Mouse (Mus musculus) heart, adult 18-20 months (tissue): ENCODE results near the gene Polr3h. TPM values are rescaled to one million over a fixed set of nuclear protein-coding genes. Genes with fewer than 3 reads are reported as not detected.
A peak's percentile ranks its signal among the peaks of the same experiment; 100 is the strongest.

Experiments used
- DNase-seq, 2 experiments: peaks; one replicate each; pipeline ENCODE4 v3.0.0; 2021 to 2022; ENCODE audit warnings: mixed read lengths in 1 of 2
- total RNA-seq, 2 experiments: library from RNA; stranded (reverse); gene quantifications; 2 replicates each; pipeline ENCODE4 v1.2.3; 2021

The Polr3h gene
- total RNA-seq, 2 experiments from 2014 or later: 7.8 to 10.7 TPM

DNA sequence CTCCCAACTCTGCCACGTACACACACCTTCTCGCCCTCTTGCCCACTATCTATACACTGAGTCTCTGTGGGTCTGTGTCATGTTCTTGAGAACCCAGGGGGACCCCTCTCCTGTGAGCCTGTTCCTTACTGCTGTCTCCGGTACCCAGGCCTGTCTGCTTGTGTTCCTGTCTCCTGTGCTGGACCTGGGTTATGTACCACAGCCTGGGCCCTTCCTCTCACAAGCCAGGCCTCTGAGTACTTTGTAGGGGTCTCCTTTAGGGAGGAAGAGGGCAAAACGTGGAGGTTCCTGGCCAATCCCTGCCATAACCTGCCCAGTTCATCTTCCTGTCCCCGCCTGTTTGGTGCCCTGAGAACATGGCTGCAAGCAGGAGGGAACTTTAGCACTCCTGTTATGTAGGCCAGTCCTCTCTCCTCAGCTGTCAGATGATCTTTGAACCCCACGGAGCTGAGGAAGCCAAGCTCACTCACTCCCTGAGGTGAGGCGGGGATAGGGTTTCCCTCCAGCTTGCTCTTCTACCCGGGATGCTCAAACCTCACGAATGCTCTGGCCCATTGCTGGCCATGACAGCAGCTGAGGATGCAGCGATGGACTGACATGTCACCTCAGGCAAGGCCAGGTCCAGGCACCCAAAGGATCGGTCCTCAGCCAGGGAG lies 23.6 kb upstream of the Polr3h start:
- DNase-seq: no peak

DNA sequence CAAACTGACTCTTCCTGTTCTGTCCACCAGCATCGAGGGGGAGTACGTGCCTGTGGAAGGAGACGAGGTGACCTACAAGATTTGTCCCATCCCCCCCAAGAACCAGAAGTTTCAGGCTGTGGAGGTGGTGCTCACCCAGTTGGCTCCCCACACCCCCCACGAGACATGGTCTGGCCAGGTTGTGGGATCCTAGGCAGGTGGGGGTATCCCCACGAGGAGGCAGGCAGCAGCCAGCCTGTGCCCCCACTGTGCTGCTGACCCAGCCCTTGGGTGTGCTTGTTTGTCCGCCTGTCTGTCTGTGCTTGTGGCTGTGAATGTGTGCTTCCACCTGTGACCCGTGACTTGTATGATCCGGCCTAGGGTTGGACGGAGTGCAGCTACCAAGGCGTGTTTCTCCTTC lies 23.0 kb upstream of the Polr3h start:
- DNase-seq: no peak

DNA sequence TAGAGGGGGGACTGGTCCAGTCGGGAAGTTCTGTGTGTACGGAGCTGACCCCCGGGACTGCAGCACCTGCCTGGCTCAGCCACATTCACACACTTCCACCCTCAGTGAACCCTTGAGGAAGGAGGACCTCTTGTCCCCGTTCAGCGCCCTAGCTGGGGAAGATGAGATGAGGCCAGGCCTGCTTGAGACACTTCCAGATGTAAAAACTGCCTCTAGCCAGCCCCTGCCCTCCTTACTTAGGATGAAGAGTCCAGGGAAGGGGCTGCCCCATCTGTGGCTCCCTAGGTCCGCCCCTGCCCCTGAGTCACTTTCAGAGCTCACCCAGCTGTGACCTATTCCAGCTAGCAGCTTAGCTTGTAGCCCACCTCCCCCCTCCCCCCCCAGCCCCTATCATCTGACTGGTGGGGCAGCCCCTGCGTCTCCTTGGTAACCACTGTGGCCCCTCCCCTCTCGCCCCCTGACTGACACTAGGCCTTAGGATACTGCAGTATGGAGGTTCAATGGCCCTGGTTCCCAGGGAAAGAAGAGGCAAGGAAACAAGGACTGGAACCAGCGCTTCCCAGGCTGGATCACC lies 17.2 kb upstream of the Polr3h start:
- no peak for DNase-seq

DNA sequence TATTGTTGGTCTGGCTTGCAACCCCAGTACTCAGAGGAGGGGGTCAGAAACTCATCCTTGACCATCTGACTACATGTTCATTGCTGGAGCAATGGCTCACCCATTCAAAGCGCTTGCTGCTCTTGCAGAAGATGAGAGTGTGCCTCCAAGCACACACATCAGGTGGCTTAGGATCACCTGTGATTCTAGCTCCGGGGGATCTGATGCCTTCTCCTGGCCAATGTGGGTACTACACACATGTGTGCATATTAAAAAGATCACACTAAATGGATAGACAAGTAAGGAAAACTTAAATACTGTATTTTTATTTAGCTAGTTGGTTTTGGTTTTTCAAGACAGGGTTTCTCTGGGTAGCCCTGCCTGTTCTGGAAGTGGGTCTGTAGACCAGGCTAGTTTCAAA lies 15.0 kb upstream of the Polr3h start:
- no peak for DNase-seq

DNA sequence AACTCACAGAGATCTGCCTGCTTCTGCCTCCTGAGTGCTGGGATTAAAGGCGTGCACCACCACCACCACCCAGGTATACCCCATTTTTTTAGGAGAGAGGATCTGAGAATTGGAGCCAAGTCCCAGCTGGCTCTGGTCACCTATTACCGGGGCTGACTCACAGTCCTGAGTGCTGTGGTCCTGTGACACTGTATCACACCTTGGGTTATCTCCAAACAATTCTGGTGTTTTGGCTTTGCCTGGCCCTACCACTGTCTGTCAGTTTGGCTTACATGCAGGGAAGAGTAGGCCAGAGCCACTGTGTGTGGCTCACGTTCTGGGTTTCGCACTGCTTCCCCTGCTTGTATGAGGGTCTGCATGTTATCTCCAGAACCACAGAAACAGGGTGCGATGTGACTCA lies 14.2 kb upstream of the Polr3h start:
- DNase-seq: no peak

DNA sequence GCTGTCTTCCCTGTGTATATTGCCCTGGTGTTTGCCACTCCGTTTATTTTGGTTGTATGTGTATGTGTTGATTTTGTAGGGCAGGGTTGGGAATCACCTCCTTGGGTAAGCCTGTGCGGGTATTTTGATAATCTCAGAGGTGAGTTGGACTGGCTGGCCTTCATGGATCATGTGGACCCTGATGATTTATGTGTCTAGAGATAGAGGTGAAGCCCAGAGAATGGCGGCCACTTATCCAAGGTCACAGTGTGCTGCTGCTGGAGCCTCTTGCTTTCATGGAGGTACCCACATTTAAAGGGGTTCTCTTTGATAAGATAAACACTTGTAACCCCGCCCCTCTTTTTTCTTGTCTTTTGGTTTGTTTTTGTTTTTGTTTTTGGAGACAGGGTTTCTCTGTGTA lies 13.7 kb upstream of the Polr3h start:
- no peak for DNase-seq

DNA sequence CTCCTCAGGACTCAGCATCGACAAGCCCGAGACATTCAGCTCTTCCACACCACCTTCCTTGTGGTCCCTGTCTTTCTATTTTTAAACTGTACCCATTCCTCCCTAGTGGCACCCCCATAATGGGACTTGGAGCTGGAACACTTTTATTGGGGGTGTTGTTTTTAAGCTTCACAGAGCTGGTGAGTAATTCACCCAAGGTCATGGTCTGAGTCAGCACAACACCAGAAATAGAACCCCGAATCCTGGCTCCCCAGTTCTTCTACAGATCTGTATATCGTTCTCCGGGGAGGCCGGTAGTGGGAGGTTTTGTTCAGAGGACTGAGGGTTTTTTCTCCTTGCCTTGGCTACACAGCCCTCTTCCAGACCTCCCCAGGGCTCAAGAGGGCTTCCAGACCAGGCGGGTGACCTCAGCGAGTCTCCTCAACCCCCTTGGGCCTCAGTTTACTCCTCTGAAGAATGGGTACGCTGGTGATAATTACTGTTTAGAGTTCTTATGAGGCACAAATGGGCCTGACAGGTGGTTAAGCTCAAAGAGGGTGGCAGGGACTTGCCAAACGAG lies 13.2 kb upstream of the Polr3h start:
- DNase-seq: no peak

DNA sequence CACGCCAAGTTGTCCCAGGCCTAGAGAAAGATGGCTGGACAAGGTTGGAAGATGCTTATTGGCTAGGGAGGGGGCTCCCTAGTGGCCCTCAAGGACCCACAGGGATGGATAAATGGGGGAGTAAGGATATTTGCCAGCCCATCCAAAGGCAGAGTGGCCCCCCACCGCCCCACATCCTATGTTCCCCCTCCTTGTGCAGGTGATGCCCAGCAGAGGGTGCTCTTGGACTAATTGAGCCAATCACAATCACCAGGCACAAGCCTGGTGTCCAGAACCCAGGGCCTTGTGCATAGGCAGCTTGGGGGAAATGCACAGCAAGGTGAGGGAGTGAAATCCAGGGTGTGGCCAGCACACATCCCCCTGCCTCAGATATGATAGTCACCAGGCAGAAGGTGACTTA lies 12.2 kb upstream of the Polr3h start:
- peak; percentile 48 to 61 for DNase-seq

DNA sequence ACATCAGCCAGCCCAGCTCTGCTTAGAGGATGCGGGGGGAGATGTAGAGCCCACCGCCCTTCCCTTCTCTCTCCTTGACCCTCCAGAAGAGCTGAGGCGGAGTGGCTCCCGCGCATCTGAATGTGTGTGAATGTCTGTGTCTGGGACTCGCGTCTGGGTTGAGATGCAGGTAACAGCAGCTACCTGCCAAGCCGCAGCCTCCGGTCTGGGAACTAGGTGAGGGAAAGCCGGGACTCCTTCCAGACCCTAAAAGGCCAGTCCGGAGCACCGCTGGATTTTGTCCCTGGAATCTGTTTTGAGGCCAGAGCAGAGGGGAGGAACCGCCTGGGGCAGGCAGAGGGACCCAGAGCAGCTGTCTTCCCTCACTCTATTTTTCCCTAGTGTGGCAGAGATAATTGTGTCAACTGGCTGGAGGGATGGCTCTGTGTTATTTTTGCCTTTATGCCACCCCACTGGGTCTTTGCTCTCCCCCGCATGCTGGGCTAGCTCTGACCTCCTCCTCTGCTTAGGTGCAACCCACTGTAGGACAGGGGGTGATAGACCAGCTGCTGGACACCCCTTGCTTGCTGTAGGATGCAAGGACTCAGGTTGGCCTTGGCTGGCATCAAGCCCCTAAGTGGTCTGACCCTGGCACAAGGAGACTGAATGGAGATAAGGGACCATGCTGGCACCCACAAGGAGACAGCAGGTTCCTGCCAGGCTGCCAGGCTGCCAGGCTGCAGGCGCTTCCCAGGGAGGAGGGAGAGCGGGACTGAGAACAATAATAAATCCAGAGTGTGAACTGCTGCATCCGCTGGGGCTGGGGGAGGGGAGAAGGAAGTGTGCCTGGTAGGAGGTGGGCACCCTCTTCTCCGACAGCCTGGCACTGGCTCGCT lies 11.3 kb upstream of the Polr3h start:
- DNase-seq: peak; percentile 71 to 83

DNA sequence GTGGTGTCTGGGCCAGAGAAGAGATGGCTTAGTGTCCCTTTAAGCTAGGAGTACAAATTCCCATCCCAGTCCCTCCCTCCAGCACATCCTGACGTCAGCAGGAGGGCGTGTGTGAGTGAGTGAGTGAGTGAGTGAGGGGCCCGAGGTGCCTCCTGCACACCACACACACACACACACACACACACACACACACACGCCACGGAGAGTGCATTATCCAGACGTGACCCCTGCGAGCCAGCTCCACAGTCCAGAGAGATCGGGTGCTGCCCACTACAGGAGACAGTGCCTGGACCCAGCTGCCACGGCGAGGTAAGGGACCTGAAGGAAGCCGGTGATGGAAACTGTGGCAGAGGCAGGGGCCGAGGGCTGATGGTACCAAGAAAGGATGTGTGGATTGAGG lies 10.6 kb upstream of the Polr3h start, which contains the start of gene Csdc2:
Gene Csdc2 (plus strand): TSS at position 81 of the 400 bp plus-strand sequence.
- DNase-seq: peak; percentile 64 to 75

DNA sequence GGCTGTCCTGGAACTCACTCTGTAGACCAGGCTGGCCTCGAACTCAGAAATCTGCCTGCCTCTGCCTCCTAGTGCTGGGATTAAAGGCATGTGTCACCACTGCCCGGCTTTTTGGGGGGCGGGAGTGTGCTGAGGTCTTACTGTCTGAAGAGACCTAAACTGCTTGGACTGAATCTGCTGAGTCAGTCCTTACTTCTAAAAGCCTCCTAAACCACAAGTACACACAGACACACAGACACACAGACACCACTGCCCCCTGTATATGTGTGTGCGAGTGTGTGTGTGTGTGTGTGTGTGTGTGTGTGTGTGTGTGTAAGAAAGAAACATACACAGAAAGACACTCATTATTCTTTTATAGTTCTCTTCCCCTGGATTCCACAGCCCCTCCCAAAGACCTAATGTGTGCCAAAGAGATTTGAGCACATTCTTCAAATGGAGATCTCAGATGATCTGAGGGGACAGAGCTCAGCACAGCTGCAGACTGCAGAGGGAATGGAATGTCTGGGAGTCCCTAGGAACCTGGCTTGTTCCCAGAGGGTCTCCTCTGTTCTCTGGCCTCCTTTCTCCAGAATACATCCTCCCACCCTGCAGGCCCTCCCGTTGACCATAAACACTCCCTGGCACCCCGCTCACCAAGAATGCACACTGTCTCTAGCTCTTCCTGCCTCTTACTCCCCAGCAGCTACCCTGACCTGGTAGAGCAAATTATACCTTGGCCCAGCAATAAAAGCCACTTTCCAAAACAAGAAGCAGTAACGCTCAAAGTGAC lies 10.0 kb upstream of the Polr3h start:
- DNase-seq: no peak

DNA sequence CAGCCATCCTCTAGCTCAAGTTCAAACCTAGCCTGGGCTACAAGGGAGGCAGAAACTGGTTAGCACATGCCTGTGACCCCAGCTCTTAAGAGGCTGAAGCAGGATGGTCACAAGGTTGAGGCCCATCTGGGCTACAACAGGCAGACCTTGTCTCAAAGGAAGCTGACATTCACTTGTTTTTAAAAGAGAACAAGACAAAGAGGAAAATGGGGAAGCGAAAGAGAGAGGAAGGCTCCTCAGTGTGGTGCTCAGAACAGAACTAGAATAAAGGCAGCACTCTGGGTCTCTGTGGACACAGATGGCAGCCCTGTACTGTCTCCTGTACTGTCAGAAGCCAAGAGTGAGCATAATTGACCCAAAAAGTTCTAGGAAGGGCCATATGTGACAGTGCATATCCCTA lies 7.9 kb upstream of the Polr3h start:
- DNase-seq: no peak

DNA sequence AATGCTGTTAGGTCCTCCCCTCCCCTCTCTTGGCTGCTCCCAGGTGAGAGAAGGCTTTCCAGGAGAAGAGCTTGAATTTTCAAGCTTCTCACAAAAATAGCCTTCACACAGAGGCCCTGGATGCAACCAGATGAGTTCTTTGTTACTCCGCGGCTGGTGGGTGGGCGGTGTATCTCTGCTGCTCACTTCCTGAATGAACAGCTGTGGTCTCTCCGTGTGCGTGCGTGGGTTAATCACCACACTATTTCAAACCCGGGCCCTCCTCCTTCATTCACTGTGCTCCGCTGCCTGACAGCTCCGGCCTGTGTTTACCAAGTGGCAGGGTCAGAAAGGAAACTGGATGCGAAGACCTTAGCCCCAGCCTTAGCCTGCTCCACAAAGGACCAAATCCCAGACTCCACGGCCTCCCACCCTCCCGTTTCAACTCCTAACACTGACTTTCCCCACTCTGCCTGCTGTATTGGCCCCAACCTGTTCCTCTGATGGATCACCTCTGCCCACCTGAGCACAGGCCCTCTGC lies 7.0 kb upstream of the Polr3h start:
- DNase-seq: no peak

DNA sequence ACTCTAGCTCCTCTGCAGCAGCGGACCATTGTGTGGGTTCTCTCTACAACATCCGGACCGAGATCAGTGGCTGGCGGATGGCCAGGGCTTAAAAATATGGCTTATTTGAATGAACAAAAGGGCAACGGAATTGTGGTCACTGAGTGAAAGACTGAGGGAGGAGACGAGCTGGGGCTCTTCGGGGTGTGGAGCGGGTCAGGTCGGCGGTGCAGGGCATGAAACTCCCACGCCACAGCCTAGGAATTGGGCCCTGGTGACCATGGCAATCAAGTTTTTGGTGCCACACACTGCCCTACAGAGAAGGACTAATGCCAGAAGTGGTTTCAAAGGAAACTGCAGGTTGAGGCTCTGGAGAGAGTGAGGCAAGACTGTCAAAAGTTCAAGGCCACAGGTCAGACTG lies 2.2 kb upstream of the Polr3h start:
- peak; percentile 39 to 46 for DNase-seq

DNA sequence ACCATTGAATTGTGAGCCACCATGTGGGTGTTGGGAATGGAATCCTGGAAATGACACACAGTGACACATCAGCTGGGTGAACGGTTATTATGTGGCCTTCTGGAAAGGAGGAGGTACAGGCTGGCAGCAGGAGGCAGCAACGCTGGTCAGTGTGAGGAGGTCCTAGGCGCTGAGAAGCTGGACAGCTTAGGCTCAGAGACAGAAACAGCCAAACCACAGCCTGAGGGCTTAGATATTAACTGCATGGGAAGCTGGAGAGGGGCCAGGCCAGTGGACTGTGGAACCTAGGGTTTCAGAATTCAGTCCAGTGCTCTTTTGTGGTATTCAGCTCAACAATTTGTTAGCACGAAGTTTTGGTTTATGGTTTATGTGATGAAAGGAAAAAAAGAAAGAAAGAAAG lies 1.7 kb upstream of the Polr3h start:
- DNase-seq: no peak

DNA sequence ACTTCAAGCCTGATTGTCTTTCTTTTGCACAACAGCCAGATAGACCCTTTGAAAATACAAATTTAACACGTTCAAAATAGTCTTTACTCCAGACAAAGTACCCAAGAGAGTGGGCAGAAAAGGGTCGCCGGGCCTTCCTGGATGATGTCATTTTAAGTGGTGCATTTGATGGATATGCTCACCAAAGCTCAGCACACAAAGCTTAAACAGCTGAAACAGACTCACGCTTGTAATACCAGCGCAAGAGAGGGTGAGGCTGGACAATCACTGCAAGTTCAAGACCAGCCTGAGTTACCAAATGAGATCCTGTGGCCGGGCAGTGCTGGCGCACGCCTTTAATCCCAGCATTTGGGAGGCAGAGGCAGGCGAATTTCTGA lies 394 bp upstream of the Polr3h start:
- no peak for DNase-seq

DNA sequence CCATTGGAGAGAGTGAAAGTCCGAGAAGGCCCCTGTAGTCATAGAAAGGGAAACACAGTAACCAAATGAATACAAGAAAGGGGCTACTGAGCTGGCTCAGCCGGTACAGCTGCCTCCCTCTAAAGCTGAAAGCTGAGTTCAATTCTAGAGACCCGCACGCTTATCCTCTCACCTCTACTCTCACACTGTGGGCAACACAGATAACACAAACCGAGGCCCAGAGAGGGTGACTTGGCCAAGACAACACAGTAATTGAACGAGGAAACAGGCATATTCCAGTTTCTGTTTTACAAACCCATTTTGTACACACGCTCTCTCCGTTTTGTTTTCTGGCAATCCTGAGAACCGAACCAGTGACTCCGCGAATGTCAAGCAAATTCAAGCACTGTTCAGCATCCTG lies 1.1 kb downstream of the Polr3h start:
- no peak for DNase-seq

DNA sequence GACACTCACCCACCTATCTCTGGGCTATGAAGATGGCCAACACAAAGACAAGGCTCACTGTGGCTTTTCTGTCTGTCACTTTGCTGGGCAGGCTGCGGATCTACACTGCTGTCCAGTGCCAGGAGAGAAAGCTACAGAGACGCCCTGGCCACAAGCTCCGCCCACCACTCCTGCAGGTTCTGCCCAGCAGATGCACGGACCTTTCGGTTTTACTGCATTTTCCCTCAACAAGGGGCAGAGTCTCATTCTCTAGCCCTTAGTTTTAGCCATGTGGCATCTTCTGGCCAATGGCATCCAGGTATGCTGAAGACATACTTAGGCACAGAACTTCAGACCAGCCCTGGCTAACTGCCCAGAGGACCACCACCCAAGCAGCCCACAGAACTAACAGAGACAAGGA lies 4.8 kb downstream of the Polr3h start:
- DNase-seq: no peak

DNA sequence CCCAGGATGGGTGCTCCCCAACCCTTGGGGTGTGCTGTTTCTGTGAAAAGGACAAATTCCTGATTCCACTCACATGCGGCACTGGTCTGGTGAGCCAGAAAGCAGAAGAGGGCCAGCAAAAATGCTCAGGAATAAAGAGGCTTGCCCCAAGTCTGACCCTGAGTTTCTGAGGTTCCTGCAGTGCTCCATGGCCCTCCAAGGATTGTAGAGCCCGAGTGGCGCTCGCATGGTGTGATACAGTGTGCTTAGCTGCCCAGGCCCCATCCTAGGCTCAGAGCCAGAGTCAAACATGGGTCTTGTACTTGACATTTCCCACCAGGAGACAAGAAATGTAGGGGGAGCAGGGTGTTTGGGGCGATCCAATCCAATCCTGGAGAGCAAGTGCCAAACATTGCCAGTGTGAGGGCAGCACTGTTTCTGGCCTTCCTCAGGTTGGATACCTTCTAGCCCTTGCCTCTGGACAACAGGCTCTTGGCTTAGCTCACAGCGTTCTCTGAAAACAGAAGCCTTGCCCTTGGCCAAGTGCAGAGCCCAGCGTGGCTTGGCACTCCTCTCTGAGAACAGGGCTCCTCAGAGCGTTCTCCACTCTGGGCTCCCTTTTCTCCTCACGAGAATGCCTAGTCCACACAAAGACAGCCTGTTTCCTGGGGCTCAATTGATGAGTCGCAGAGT lies 5.4 kb downstream of the Polr3h start:
- DNase-seq: peak in 1 of 2 experiments; percentile 35

DNA sequence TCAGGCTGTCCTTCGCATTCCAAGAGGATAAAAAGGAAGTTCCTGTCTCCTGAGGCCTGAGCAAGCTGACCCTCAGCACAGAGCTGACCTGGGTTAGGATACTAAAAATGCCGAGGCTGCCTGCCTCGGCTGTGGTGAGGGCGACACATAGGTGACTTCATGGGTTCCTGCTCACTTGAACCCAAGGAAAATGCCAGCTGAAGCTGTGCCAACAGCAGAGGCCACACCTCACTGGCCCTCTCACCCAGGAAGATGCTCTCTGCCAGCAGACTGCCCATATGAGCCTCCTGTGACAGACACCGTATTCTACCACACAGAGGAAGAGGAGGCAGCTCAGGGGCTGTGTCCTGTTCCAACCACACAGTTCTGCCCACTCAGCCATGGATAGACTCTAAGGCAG lies 7.0 kb downstream of the Polr3h start:
- DNase-seq: no peak
